Mouse (Mus musculus) MEL (cell line): ENCODE data around the gene Zfp64. TPM values are rescaled to one million over a fixed set of nuclear protein-coding genes. Genes with fewer than 3 reads are reported as not detected.

Experiments used
- DNase-seq: peaks from one replicate; pipeline ENCODE4 v3.0.0; 2011; ENCODE audit warnings: low read depth, low spot score
- H3K27ac ChIP-seq: 2 replicates; pipeline ENCODE4 v1.5.1; 2012; ENCODE audit warnings: low read depth, mild to moderate bottlenecking, control low read depth, low read length, moderate library complexity; ENCODE audit not compliant: control insufficient read depth
- H3K27me3 ChIP-seq, 2 experiments: fragments of 150-350 bp in 1 of 2; sonication (generic) in 1 of 2; 2 replicates each; pipeline ENCODE4 v1.6.1; 2012; ENCODE audit warnings: low read length in 2 of 2, mild to moderate bottlenecking in 2 of 2, improper control_type of control experiment in 1 of 2, moderate library complexity in 1 of 2; ENCODE audit not compliant: insufficient read depth in 2 of 2, control insufficient read depth in 1 of 2
- H3K36me3 ChIP-seq, 2 experiments: 2 replicates each; pipeline ENCODE4 v1.6.1; 2012 to 2014; ENCODE audit warnings: low read length in 2 of 2, improper control_type of control experiment in 1 of 2, inconsistent platforms in 1 of 2, mild to moderate bottlenecking in 1 of 2; ENCODE audit not compliant: insufficient read depth in 2 of 2, control insufficient read depth in 1 of 2
- H3K4me1 ChIP-seq, 2 experiments: fragments of 150-350 bp in 1 of 2; sonication (generic) in 1 of 2; 2 replicates each; pipeline ENCODE4 v1.6.1; 2012; ENCODE audit warnings: low read length in 2 of 2, improper control_type of control experiment in 1 of 2, mild to moderate bottlenecking in 1 of 2; ENCODE audit not compliant: insufficient read depth in 2 of 2, control insufficient read depth in 1 of 2
- H3K4me3 ChIP-seq, 2 experiments: fragments of 150-350 bp in 1 of 2; sonication (generic) in 1 of 2; 2 replicates each; pipeline ENCODE4 v1.5.1; 2012; ENCODE audit warnings: low read depth in 2 of 2, low read length in 2 of 2, mild to moderate bottlenecking in 2 of 2, moderate library complexity in 2 of 2, control low read depth in 1 of 2, improper control_type of control experiment in 1 of 2; ENCODE audit not compliant: control insufficient read depth in 1 of 2, insufficient read depth in 1 of 2
- H3K79me2 ChIP-seq: 2 replicates; pipeline ENCODE4 v1.6.1; 2012; ENCODE audit warnings: mild to moderate bottlenecking, low read length, moderate library complexity; ENCODE audit not compliant: control insufficient read depth, poor library complexity, insufficient read depth
- H3K9ac ChIP-seq: 2 replicates; pipeline ENCODE4 v1.6.1; 2012; ENCODE audit warnings: low read depth, mild to moderate bottlenecking, control low read depth, low read length, moderate library complexity; ENCODE audit not compliant: control insufficient read depth, poor library complexity, severe bottlenecking
- H3K9me3 ChIP-seq: fragments of 150-350 bp; sonication (generic); replicated peaks from 2 replicates; pipeline ENCODE4 v1.6.1; 2012; ENCODE audit warnings: mild to moderate bottlenecking, low read length, improper control_type of control experiment, moderate library complexity; ENCODE audit not compliant: insufficient read depth
- E2F4 ChIP-seq: IDR thresholded peaks from 2 replicates; pipeline ENCODE4 v1.6.1; 2011; ENCODE audit warnings: low read depth, low read length, improper control_type of control experiment, borderline replicate concordance
- ETS1 ChIP-seq: IDR thresholded peaks from 2 replicates; pipeline ENCODE4 v1.6.1; 2012; ENCODE audit warnings: low read depth, mild to moderate bottlenecking, inconsistent platforms, low read length, improper control_type of control experiment, moderate library complexity
- GABPA ChIP-seq: IDR thresholded peaks from 2 replicates; pipeline ENCODE4 v1.6.1; 2012; ENCODE audit warnings: low read depth, mild to moderate bottlenecking, inconsistent platforms, low read length, improper control_type of control experiment, moderate library complexity
- KAT2A ChIP-seq: conservative IDR thresholded peaks from 2 replicates; pipeline ENCODE4 v1.6.1; 2012; ENCODE audit warnings: low read depth, low read length, improper control_type of control experiment, inconsistent platforms
- MAFK ChIP-seq: IDR thresholded peaks from 2 replicates; pipeline ENCODE4 v1.6.1; 2011; ENCODE audit warnings: low read depth, mild to moderate bottlenecking, low read length, improper control_type of control experiment, borderline replicate concordance
- MAX ChIP-seq: IDR thresholded peaks from 2 replicates; pipeline ENCODE4 v1.6.1; 2011; ENCODE audit warnings: low read length, improper control_type of control experiment
- MAZ ChIP-seq: IDR thresholded peaks from 2 replicates; pipeline ENCODE4 v1.6.1; 2012; ENCODE audit warnings: low read depth, mild to moderate bottlenecking, inconsistent platforms, low read length, improper control_type of control experiment
- NELFE ChIP-seq: IDR thresholded peaks from 2 replicates; pipeline ENCODE4 v1.6.1; 2011; ENCODE audit warnings: low read depth, low read length, improper control_type of control experiment
- NRF1 ChIP-seq: IDR thresholded peaks from 2 replicates; pipeline ENCODE4 v1.6.1; 2014; ENCODE audit warnings: low read depth, mild to moderate bottlenecking, inconsistent platforms, low read length, improper control_type of control experiment, moderate library complexity; ENCODE audit not compliant: poor library complexity, insufficient read depth, severe bottlenecking
- POLR2AphosphoS2 ChIP-seq: IDR thresholded peaks from 2 replicates; pipeline ENCODE4 v1.6.1; 2011; ENCODE audit warnings: low read length, improper control_type of control experiment
- POLR2AphosphoS5 ChIP-seq: IDR thresholded peaks from 2 replicates; pipeline ENCODE4 v1.6.1; 2012; ENCODE audit warnings: low read depth, borderline replicate concordance, mild to moderate bottlenecking, inconsistent platforms, low read length, moderate library complexity, mixed read lengths
- SIN3A ChIP-seq: IDR thresholded peaks from 2 replicates; pipeline ENCODE4 v1.6.1; 2012; ENCODE audit warnings: low read length, improper control_type of control experiment, inconsistent platforms
- TAL1 ChIP-seq: IDR thresholded peaks from 2 replicates; pipeline ENCODE4 v1.6.1; 2012; ENCODE audit warnings: mild to moderate bottlenecking, inconsistent platforms, low read length, moderate library complexity, mixed read lengths
- TCF12 ChIP-seq: IDR thresholded peaks from 2 replicates; pipeline ENCODE4 v1.6.1; 2014; ENCODE audit warnings: low read depth, mild to moderate bottlenecking, inconsistent platforms, low read length, improper control_type of control experiment, moderate library complexity
- UBTF ChIP-seq: IDR thresholded peaks from 2 replicates; pipeline ENCODE4 v1.6.1; 2012; ENCODE audit warnings: low read depth, mild to moderate bottlenecking, inconsistent platforms, low read length, improper control_type of control experiment, moderate library complexity, borderline replicate concordance; ENCODE audit not compliant: insufficient read depth
- USF2 ChIP-seq, 2 experiments: IDR thresholded peaks; 2 replicates each; pipeline ENCODE4 v1.6.1; 2011 to 2012; ENCODE audit warnings: improper control_type of control experiment in 2 of 2, low read length in 2 of 2, borderline replicate concordance in 1 of 2, inconsistent platforms in 1 of 2, low read depth in 1 of 2, mild to moderate bottlenecking in 1 of 2; ENCODE audit not compliant: insufficient read depth in 1 of 2
- ZKSCAN1 ChIP-seq: IDR thresholded peaks from 2 replicates; pipeline ENCODE4 v1.6.1; 2012; ENCODE audit warnings: low read depth, mild to moderate bottlenecking, inconsistent platforms, low read length, improper control_type of control experiment, moderate library complexity
- polyA plus RNA-seq, 2 experiments: library from polyadenylated mRNA; stranded (reverse) in 1 of 2; unstranded in 1 of 2; fragments of >175 nt in 1 of 2; fragments of >200 nt in 1 of 2; gene quantifications; 2 replicates each; pipeline versions ENCODE4 v1.2.1 to v1.2.4; 2012; ENCODE audit warnings: low replicate concordance in 2 of 2, low read depth in 1 of 2; ENCODE audit not compliant: insufficient read length in 2 of 2, insufficient read depth in 1 of 2, missing spikeins in 1 of 2
- total RNA-seq: library from RNA; depleted of rRNA; stranded (reverse); fragments of 300-350 nt; gene quantifications from 2 replicates; pipeline ENCODE4 v1.2.3, GENCODE M21; 2012

The Zfp64 gene
- total and polyA plus RNA-seq, 3 experiments: 22.4 to 35.8 TPM; not detected in 1

GRCm38 (mm10) chr2:168968136-168968925, 12.9 kb upstream of the Zfp64 start:
- Histone ChIP-seq H3K27ac (no peak overlapping the region), H3K9ac (no peak overlapping the region), H3K4me3 (no peak overlapping the region), H3K27me3 (no peaks in the 10 kb centered on the region), H3K36me3 (no peaks in the 10 kb centered on the region), H3K9me3 (no peaks in the 10 kb centered on the region), H3K79me2 (no peaks in the 10 kb centered on the region), H3K4me1 (no peaks in the 10 kb centered on the region)
- no peak for DNase-seq
- no peak for TF ChIP-seq GABPA
- TF ChIP-seq MAX: no peak

DNA sequence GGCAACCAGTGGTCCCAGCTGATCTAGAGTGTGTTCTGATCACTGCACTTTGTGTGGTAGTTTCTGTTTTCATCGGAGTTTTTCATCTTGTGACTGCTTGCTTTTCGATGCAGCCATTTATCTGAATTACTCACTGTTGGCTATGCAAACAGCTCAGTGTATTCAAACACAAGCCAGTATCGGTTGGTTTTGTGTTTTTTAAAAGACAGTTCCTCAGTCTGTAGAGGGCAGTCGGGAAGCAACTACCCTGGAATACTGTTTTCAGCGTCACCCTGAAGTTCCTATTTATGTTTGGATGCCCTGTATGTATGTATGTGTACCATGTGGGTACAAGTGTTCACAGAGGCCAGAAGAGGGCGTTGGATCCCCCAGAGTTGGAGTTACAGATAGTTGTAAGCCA, 11.1 kb upstream of the Zfp64 start:
- H3K9ac ChIP-seq: no peak overlapping the region
- no peak for TF ChIP-seq ZKSCAN1
- no peak for TF ChIP-seq TAL1
- no peak for TF ChIP-seq NRF1
- H3K4me3 ChIP-seq: no peak overlapping the region
- no peaks in the 10 kb centered on the region for H3K27me3 ChIP-seq
- DNase-seq: no peak
- no peak overlapping the region for H3K27ac ChIP-seq
- no peaks in the 10 kb centered on the region for H3K9me3 ChIP-seq
- H3K79me2 ChIP-seq: no peaks in the 10 kb centered on the region
- H3K4me1 ChIP-seq: no peaks in the 10 kb centered on the region
- no peaks in the 10 kb centered on the region for H3K36me3 ChIP-seq

DNA sequence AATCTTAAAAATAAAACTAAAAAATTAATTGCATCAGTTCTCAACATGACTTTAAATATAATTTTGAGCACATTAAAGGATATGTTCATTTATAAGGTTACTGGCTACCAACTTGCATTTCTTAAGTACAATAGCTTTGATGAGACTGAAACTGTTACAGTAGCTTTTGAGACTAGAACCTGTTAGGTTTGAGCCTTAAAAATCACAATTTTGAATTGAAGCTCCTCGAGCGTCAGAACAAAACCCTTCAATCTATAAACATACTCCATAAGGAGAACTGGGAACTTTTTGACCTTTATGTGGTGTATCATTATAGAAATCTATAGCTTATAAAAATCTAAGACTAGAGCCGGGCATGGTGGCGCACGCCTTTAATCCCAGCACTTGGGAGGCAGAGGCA, 9.5 kb upstream of the Zfp64 start:
- Histone ChIP-seq H3K79me2 (no peaks in the 10 kb centered on the region), H3K27ac (no peak overlapping the region), H3K9me3 (no peaks in the 10 kb centered on the region), H3K27me3 (no peaks in the 10 kb centered on the region), H3K36me3 (no peaks in the 10 kb centered on the region), H3K4me1 (no peaks in the 10 kb centered on the region), H3K9ac (no peak overlapping the region), H3K4me3 (no peak overlapping the region)
- TF ChIP-seq TCF12: no peak
- no peak for TF ChIP-seq MAX
- no peak for TF ChIP-seq E2F4
- TF ChIP-seq ETS1: no peak
- no peak for TF ChIP-seq NELFE
- no peak for TF ChIP-seq MAZ
- no peak for TF ChIP-seq KAT2A
- TF ChIP-seq NRF1: no peak
- TF ChIP-seq POLR2AphosphoS5: no peak
- no peak for TF ChIP-seq USF2 (IDR thresholded peaks at IDR 0.05; ENCODE audit: borderline replicate concordance in 1 of 2, insufficient read depth in 1 of 2, low read depth in 1 of 2, low read length in 2 of 2)
- TF ChIP-seq POLR2AphosphoS2: no peak
- no peak for TF ChIP-seq UBTF
- TF ChIP-seq SIN3A: no peak
- no peak for TF ChIP-seq MAFK
- no peak for DNase-seq
